Mouse (Mus musculus): ENCODE results near the gene Sh3pxd2a. TPM values are rescaled to one million over a fixed set of nuclear protein-coding genes. Genes with fewer than 3 reads are reported as not detected.
A peak's percentile ranks its signal among the peaks of the same experiment; 100 is the strongest.

Gene Sh3pxd2a
- total RNA-seq, 1 experiment from 2014 or later: 24.0 TPM

GRCm38 (mm10) chr19:47493017-47493997, 29.1 kb upstream of the Sh3pxd2a start:
- no peak for ATAC-seq (ENCODE audit: extremely low read depth, insufficient number of reproducible peaks, low FRiP score, poor library complexity, severe bottlenecking)

- ATAC-seq (ENCODE audit: extremely low read depth, insufficient number of reproducible peaks, low FRiP score, poor library complexity, severe bottlenecking): no peak
Observed at GRCm38 (mm10) chr19:47492422-47492821, 28.2 kb upstream of the Sh3pxd2a start.

DNA sequence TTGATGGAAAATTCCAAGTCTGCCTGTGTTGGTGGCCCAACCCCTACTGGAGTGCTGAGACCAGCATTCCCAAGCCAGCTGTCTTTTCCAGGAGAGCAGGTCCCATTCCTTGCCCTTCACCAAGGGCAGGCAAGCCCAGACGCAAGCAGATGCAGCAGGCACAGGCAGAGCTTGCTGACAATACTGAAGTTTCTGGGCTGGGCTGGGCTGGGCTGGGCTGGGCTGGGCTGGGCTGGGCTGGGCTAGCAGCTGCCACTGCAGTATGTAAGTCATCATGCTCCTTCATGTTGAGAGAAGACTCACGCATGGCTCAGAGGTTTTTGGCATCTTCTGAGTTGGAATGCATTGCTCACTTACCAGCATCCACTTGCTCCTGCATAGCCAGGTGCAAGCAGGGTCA, 27.7 kb upstream of the Sh3pxd2a start:
- no peak for ATAC-seq (ENCODE audit: extremely low read depth, insufficient number of reproducible peaks, low FRiP score, poor library complexity, severe bottlenecking)

DNA sequence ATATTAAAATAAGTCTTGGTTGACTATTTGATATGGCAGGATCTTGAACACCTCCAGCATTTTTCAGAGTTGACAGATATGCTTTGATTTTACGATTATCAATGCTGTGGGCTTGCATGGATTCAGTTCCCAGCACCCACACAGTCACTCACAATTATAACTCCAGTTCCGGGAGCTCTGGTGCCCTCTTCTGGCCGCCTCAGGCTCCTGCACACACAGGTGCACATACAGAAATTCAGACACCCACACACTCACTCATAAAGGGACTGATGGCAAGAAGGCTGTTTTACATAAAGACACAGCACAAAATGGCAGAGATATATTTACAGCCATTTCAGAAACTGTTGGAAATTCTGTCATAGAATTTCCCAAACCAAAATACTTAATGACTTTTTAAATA, 25.0 kb upstream of the Sh3pxd2a start:
- ATAC-seq (ENCODE audit: extremely low read depth, insufficient number of reproducible peaks, low FRiP score, poor library complexity, severe bottlenecking): no peak

DNA sequence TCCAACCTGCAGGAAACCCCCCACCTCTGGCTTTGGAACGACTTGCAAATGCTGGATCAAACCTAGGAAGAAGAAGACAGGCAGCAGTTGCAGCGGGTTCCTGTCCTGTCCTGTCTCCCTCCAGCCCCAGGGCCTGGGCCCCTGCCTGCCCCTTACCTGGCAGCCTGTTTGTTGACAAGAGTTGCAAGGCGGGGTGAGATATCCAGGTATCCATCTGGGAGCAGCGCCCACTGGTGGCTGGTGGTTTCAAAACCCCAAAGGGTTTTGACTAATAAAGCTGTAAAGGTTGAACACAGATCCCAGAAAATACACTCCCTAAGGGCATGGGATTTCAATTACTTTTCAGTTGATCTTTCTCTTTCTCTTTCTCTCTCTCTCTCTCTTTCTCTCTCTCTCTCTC, 24.0 kb upstream of the Sh3pxd2a start:
- no peak for ATAC-seq (ENCODE audit: extremely low read depth, insufficient number of reproducible peaks, low FRiP score, poor library complexity, severe bottlenecking)

- no peak for ATAC-seq (ENCODE audit: extremely low read depth, insufficient number of reproducible peaks, low FRiP score, poor library complexity, severe bottlenecking)
Observed at GRCm38 (mm10) chr19:47487572-47487971, 23.4 kb upstream of the Sh3pxd2a start.

DNA sequence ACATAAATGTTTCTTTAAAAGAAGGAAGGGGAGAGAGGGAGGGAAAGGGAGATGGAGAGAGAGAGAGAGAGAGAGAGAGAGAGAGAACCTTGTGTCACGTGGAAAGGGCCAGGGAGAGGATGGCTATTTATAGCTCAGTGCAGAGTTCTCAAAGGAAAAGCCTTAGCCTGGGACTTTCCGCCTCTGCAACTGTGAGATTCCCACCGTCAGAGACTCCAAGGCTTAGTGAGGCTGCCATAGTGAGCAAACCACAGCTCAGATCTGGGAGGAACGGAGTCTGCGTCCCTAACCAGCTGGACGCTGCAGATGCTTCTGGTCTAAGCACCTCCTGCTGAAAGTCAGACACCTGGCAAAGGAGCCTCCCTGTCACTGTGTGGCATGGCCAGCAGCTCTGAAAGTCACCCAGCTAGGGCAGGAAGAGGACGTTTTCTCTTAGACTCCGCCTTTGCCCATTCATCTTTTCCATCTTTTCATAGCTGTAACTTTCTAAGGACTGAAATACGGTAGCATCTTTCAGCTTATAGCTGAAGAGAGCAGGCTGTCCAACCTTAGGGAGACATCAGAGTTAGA, 21.9 kb upstream of the Sh3pxd2a start:
- ATAC-seq (ENCODE audit: extremely low read depth, insufficient number of reproducible peaks, low FRiP score, poor library complexity, severe bottlenecking): no peak

GRCm38 (mm10) chr19:47484110-47484509, 19.9 kb upstream of the Sh3pxd2a start:
- ATAC-seq (ENCODE audit: extremely low read depth, insufficient number of reproducible peaks, low FRiP score, poor library complexity, severe bottlenecking): no peak

GRCm38 (mm10) chr19:47483346-47483745, 19.1 kb upstream of the Sh3pxd2a start:
- no peak for ATAC-seq (ENCODE audit: extremely low read depth, insufficient number of reproducible peaks, low FRiP score, poor library complexity, severe bottlenecking)

- ATAC-seq (ENCODE audit: extremely low read depth, insufficient number of reproducible peaks, low FRiP score, poor library complexity, severe bottlenecking): no peak
Observed at GRCm38 (mm10) chr19:47473453-47473852, 9.3 kb upstream of the Sh3pxd2a start.

DNA sequence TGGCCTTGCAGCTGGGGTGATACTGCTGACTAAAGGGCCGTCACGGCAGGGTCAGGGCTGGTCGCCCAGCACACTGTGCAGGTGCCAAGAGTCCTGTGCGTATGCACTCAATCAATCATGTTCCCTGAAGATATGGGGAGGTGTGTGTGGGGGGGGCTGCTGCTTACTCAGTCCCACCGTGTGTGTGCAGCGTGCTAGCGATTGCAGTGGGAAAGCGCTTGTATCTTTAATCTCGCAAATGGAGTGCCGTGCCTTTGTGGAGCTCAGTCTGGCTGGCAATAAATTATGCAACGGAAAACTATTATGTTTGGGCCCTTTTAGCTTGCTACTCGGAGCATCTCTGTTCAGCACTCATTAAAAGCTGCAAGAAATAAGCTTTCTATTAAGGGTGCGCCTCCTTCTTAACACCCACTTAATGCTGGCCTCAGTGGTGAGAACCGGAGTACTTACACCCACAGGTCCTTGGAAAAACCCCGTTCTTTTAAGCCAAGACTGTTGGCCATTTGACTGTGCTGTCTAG, 8.7 kb upstream of the Sh3pxd2a start:
- no peak for ATAC-seq (ENCODE audit: extremely low read depth, insufficient number of reproducible peaks, low FRiP score, poor library complexity, severe bottlenecking)

DNA sequence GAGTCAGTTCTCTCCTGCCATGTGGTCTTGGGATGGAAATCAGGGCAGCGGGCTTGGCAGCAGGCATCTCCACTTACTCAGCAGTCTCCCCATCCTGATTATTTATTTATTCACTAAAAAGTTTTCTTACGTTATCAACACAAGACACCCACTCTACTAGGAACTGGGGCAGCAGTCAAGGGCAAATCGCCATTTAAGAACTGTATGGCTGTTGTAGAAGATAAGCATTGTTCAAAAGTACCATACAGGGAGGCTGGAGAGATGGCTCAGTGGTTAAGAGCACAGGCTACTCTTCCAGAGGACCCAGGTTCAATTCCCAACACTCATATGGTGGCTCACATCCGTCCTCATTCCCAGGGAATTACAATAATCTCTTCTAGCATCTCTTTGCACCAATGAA, 7.6 kb upstream of the Sh3pxd2a start:
- ATAC-seq (ENCODE audit: extremely low read depth, insufficient number of reproducible peaks, low FRiP score, poor library complexity, severe bottlenecking): no peak

- no peak for ATAC-seq (ENCODE audit: extremely low read depth, insufficient number of reproducible peaks, low FRiP score, poor library complexity, severe bottlenecking)
Observed at GRCm38 (mm10) chr19:47468750-47469149, 4.5 kb upstream of the Sh3pxd2a start.

DNA sequence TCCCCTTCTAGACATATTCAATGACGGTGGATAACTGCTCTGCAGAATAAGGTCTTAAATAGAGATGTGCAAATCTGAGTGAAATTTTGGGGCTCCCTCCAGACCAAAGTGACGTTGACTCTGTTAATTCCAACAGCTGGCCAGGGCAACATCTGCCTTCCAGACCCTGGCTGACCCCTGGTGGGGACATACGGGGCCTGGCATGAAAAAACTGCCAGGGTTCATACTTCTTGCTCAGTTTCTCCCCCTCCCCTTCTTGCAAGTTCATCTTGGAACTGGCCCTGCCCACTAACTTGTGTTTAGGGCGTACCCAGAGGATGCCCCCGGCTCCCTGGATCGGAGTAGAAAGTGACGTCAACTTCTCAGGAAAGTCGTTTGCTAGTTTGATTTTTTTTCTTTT, 2.6 kb upstream of the Sh3pxd2a start:
- no peak for ATAC-seq (ENCODE audit: extremely low read depth, insufficient number of reproducible peaks, low FRiP score, poor library complexity, severe bottlenecking)

- peak; percentile 26; the same call in 1 of the 2 replicates for ATAC-seq (ENCODE audit: extremely low read depth, insufficient number of reproducible peaks, low FRiP score, poor library complexity, severe bottlenecking)
Observed at GRCm38 (mm10) chr19:47465467-47465866, 1.3 kb upstream of the Sh3pxd2a start.

DNA sequence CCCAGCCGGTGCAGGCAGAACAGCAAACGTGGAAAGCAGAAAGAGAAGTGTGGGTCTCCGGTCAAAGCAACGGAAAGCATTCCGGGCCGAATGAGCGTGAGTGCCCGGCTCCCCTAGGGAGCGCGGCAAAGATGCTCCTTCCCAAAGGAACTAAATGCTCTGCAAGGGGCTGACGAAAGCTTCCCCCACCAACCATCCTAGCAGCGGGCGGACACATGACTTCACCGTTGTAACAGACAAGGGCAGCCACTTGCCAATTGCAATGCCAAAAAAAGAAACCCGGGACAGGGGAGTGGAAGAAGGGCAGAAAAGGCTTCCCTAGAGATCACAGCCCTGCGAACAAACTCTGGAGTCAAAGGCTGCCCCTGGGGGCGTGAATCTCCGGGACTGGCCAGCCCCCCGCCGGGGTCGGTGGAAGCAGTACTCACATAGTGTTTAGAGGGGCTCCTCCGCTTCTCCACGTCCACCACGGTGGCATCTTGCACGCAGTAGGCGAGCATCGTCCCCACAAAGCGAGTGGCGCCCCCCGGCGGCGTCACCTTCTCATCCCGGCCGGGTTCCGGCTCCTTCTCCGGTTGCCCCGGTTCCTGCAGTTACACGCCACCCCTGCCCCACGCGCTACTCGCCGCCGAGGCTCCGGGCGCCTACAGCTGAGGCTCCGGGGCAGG, 431 bp downstream of the Sh3pxd2a start:
- ATAC-seq (ENCODE audit: extremely low read depth, insufficient number of reproducible peaks, low FRiP score, poor library complexity, severe bottlenecking): peak; percentile 57

DNA sequence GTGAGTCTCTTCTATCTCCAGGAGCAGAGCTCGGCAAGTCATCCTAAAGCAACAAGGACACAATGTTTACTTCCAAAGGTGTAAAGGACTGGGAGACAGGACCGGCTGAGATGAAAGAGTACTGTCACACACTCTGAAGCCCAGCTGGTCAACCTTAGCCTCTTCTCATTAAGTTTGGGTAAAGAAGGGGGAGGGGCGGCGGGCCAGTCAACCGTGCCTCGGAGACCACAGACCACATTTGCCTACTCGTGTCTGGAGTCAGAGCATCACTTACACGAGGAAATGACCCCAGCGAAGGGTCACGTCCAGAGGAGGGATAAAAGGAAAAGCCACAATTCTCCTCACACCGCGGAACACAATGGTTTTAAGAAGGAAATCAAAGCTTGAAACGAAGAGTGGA, 995 bp downstream of the Sh3pxd2a start:
- ATAC-seq (ENCODE audit: extremely low read depth, insufficient number of reproducible peaks, low FRiP score, poor library complexity, severe bottlenecking): no peak

GRCm38 (mm10) chr19:47462725-47463124, 1.5 kb downstream of the Sh3pxd2a start:
- ATAC-seq (ENCODE audit: extremely low read depth, insufficient number of reproducible peaks, low FRiP score, poor library complexity, severe bottlenecking): no peak

GRCm38 (mm10) chr19:47461838-47462237, 2.4 kb downstream of the Sh3pxd2a start:
- ATAC-seq (ENCODE audit: extremely low read depth, insufficient number of reproducible peaks, low FRiP score, poor library complexity, severe bottlenecking): no peak

GRCm38 (mm10) chr19:47461386-47461785, 2.8 kb downstream of the Sh3pxd2a start:
- no peak for ATAC-seq (ENCODE audit: extremely low read depth, insufficient number of reproducible peaks, low FRiP score, poor library complexity, severe bottlenecking)
